Mouse (Mus musculus): ENCODE measurements around the gene Rit1.
"Not testable (repeated sequence)": the region's sequence is repeated elsewhere in the genome, so short reads cannot be mapped to it uniquely, and the experiment has no call there.

Rit1 gene

GRCm38 (mm10) chr3:88716399-88717197, at the start of gene Rit1:
Rit1 (plus strand) TSS chr3:88716838.
- peak; percentile 85 for DNase-seq

DNA sequence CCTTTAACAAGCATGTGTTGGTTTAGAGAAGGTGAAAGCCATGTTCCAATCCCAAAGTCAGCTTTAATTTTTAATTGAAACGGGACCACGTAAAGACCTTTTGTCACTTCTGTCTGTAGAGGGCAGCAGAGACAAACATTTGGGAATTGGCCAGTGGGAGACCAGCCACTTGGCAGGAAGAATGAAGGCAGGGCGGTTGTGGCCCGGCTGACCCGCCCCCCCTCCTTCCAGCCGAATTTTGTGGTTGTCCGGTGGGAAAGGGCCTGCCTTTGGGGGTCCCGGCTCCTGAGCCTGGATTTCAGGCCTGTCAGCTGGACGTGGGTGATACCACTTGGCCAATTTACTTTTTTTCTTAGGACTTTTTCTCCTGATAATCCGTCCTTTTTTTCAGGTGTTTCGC, 39.2 kb upstream of the Rit1 start:
- DNase-seq: peak; percentile 59

DNA sequence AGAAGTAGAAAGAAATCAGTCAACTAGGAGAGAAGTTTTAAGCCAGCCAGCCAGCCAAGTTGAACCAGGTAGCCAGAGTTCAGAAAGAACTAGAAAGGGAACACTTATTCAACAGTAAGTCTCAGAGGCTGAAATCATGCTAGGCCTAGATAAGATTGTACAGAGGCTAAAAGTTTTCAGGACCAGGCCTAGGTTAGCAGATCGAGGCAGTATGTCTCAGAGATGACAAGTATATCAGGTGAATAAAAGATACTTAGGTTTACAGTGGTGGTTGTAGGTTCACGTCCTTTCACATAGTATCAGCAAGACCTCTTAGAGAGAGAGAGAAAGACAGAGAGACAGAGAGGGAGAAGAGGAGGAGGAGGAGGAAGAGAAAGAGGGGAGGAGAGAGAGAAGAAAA, 32.8 kb upstream of the Rit1 start:
- DNase-seq: no peak

GRCm38 (mm10) chr3:88684236-88684979, 32.2 kb upstream of the Rit1 start:
- no peak for DNase-seq

DNA sequence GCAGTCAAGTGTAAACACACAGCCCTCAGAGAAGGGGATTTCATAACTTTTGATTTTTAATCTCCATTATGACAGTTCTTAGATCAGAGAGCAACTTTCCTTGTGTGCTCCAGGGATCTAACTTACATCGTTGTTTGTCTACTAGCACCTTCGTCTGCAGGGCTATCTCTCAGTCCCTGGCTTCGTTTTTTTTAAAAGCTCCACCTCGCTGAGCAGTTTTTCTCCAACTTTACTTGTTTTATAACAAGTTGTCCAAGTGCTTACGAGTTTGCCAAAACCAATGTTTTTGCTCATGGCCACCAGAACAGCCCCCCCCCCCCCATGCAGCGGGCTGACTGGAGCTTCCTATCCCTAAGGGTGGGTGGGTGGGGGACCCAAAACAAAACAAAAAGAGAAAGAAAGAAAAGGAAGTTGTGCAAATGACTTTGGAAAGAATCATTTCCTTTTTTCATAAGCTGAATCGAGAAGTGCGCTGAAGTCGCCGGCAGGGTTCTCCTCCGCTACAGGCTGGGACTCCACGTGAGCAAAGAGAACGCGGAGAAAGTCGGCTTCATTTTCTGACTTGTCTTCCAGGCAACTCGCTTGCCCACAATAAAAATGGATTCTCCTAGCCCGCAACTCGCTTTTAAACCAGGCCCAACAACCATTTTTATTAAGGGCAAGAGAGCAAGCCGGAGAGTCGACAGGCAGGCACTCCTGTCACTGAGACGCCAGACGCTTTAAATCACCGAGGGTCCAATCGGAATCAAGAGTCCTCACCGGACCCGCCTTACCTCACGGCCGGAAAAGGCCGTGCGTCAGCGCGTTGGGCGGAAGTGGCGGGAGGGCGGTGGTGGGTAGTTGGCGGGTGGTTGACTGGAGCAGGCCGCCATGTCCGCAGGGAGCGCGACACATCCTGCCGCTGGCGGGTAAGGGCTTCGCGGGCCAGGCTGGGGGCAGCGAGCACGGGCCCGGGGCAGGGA, 31.4 kb upstream of the Rit1 start, which contains the start of gene Khdc4:
Gene Khdc4, plus strand, starts transcription at position 824 of the 962 bp plus-strand sequence.
- peak; percentile 96 for DNase-seq

DNA sequence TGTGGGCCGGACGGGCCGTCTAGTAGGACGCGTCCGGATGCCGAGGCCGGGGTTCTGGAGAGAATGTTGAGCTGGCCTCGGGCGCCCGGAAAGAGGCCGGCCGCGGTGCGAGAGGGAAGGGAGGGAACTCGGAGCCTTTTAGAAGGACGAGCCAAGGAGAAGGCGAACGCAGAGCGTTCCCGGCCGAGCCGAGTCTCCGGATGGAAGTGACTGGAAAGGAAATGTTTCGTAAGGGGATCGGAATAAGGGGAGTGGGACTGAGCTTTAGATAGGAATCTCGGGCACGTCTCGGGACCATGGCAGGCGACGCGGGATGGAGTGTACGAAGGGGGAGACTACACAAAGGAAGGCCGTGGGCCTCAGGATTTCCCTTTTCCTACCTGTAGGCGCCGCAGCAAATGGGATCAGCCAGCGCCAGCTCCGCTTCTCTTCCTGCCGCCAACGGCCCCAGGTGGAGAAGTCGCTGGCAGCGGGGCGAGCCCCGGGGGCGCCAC, 30.6 kb upstream of the Rit1 start:
- DNase-seq: no peak

GRCm38 (mm10) chr3:88686734-88687611, 29.7 kb upstream of the Rit1 start:
- DNase-seq: no peak

GRCm38 (mm10) chr3:88689079-88689478, 27.6 kb upstream of the Rit1 start:
- no peak for DNase-seq

DNA sequence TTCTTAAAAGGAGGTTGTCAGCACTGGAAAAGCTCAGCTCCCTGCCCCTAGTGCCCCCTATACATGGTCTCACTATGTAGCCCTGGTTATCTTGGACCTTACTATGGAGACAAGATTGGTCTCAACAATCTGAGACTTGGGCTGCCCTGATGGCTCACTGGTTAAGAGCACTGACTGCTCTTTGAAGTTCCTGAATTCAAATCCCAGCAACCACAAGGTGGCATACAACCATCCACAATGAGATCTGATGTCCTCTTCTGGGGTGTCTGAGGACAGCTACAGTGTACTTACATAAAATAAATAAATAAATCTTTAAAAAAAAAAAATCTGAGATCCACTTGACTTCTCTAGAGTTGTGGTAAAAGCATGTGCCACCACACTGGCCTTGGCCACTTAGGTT, 21.1 kb upstream of the Rit1 start:
- no peak for DNase-seq

DNA sequence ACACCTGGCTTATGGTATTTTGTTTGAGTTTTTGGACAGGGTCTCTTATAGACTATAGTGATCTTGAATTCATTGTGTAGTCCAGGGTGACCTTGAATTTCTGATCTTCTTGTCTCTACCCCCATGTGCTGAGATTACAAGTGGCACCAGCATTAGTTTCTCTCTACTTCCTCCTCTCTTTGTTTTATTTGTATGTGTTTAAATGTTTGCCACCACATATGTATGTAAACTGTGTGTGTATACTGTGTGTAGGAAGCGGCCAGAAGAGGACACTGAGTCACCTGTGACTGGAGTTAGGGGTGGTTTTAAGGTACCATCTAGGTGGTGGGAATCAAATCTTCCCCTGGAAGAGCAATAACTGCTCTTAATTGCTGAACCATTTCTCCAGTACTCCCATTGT, 18.6 kb upstream of the Rit1 start:
- no peak for DNase-seq

DNA sequence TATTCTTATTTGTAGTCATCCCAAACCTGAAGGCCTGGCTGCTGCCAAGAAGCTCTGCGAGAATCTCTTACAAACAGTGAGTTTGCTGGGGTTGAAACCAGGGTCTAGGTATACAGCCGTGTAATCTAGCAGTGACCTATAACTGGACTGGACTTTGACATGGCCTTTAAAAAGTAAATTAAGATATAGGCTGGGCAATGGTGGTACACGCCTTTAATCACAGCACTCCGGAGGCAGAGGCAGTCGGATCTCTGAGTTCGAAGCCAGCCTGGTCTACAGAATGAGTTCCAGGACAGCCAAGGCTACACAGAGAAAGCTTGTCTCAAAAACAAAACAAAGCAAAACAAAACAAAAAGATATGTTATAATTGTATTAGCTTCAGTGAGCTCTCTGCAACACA, 17.8 kb upstream of the Rit1 start:
- no peak for DNase-seq

DNA sequence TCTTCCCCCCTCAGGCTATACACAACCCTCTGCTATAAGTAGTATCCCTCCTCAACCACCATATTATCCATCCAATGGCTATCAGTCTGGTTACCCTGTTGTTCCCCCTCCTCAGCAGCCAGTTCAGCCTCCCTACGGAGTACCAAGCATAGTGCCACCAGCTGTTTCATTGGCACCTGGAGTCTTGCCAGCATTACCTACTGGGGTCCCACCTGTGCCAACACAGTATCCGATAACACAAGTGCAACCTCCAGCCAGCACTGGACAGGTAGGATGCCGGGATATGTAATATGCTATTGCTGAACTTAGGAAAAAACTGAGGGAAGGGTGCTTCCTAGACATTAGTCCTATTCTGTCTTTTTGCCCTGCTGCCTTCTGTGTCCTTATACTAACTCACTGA, 16.4 kb upstream of the Rit1 start:
- no peak for DNase-seq

- DNase-seq: no peak
These were observed 15.4 kb upstream of the Rit1 start for GRCm38 (mm10) chr3:88701222-88701621.

GRCm38 (mm10) chr3:88713709-88714108, 2.9 kb upstream of the Rit1 start:
- no peak for DNase-seq

- DNase-seq: no peak
These were observed 1.9 kb upstream of the Rit1 start for GRCm38 (mm10) chr3:88714725-88715124.

DNA sequence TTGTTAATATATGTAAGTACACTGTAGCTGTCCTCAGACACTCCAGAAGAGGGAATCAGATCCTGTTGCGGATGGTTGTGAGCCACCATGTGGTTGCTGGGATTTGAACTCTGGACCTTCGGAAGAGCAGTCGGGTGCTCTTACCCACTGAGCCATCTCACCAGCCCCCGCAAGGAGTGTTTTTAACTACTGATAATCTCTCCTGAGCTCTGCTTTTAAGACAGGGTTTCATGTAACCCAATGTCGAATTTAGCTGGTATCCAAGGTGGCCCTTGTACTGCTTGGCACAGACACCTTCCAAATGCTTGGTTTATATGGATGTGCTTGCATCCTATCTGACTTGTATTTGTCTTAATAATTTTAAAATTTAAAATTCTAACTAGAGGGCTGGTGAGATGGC, 922 bp upstream of the Rit1 start:
- DNase-seq: not testable (repeated sequence)

DNA sequence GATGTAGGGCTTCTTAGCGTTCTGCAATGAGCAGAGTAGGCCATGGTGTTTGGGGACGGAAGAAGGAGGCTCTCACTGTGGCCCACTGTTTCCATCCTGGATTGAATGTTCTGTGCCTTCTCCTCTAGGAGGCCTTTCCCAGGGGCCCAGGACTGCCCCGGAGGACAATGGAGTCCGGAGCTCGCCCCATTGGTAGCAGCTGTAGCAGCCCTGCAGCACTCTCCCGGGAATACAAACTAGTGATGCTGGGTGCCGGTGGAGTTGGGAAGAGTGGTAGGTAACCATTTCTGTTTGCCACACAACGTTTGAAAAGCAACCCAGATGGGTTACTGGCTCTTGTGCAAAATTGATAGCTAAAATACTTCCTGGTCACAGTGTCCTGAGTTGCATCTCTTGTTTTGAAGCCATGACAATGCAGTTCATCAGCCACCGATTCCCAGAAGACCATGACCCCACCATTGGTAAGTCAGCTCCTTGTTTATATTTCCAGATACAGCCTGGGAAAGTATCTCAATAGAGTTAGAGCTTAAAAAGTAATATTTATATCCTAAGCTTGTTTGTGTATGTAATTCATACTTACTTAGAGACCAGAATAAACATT, 660 bp downstream of the Rit1 start:
- no peak for DNase-seq

DNA sequence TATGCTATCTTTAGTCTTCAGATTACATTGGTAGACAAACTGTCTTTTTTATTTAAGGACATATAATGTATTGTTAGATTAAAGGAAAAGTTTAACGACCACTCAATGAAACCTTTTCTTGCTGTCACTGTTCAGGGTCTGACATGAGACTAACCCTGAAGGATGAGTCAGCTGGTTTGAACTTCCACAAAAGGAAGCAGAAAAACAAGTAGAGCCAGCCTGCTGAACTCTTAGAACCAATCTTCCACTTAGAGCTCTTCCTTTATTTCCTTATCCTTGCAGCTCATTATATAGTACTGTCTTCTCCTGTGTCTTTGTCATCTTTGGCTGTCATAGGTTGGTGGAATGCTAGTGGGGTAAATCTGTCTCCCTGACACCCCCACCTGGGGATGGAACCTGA, 1.2 kb downstream of the Rit1 start:
- DNase-seq: no peak

DNA sequence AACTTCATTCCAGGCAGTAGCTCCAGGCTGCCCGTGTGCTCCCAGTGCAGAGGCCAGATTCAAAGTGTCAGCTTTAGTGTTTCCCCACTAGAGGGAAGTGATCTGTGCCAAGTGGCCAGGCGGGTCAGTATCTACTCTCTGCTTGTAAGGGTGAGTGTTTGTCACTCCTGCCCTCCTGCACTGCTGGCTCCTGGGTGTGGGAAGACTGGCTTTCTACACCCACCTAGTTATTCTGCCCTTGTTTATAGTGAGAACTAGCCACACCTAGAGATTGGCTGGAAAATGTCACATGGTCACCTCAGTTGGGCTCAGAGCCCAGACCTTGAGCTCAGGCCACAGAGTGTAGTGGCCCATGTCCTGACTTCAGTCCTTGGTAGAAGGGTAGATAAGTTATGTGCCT, 2.5 kb downstream of the Rit1 start:
- DNase-seq: no peak

- no peak for DNase-seq
These were observed 19.9 kb downstream of the Rit1 start for GRCm38 (mm10) chr3:88736556-88736955.

DNA sequence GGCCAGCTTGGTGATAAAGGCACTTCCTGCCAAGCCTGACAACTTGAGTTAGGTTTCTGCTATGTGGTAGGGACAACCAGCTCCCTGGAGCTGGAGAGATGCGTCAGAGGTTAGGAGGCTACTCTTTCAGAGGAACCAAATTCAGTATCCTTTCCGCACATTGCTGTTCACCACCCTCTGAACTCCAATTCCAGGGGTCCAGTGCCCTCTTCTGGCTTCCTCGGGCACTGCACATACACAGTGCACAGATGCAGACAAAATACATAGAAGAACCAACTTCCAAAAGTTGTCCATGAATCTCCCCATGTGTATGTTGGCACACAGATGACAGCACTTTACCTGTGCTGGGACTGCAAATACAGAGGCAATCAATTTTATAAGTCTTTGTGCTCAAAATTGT, 22.0 kb downstream of the Rit1 start:
- DNase-seq: peak; percentile 74

All from thymus, postnatal 25 days (tissue).